Mouse (Mus musculus): Measurements from ENCODE around the gene Gne. TPM values are rescaled to one million over a fixed set of nuclear protein-coding genes. Genes with fewer than 3 reads are reported as not detected.

Gne gene
- polyA plus RNA-seq, 1 experiment from 2014 or later, result 23.6 TPM

DNA sequence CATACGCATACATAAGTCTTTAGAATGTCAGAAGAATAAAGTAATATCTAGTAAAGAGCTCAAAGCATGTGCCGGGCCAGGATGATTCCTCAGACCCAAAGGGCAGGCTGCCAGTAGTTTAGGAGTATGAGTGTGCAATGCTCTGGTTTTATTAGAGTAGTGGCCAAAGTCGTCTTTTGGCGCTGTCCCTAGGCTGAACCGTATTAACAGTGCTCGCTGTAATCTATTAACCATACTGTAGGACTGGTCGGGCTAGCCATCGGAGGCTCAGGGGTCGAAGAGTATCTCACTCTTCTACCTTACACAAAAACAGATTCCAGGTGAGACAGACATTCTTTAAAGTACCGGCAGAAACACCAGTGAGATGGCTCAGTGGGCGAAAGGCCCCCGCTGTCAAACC lies 67.2 kb downstream of the Gne start:
- WGBS, result 91% methylated on average over 12 of the region's 12 CpGs
- Histone ChIP-seq H3K36me3 (peaks cover 39% of the 10 kb centered on the region), H3K9ac (no peak overlapping the region), H3K27me3 (no peaks in the 10 kb centered on the region), H3K4me1 (peaks cover 31% of the 10 kb centered on the region), H3K9me3 (no peaks in the 10 kb centered on the region), H3K4me3 (no peak overlapping the region), H3K27ac (no peak overlapping the region), H3K4me2 (no peak overlapping the region)
- no peak for ATAC-seq (ENCODE audit: insufficient number of reproducible peaks, insufficient read depth, low FRiP score, low TSS enrichment, low read depth)

DNA sequence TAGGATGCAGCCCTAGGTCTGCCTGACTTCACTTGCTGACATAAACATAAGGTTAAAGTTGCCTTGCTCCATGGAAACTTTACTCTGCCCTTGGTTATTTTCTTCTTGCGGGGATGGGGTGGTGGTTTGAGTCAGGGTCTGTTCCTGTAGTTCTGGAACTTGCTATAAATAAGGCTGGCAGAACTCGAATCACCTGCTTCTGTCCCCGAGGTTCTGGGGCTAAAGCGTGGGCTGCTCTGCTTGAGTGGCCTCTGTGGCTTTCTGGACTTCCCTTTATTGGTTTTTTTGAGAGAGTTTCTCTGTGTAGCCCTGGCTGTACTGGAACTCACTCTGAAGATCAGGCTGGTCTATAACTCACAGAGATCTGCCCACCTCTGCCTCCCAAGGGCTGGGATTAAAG lies 67.9 kb downstream of the Gne start:
- 92% methylated on average over 4 of the region's 4 CpGs for WGBS

DNA sequence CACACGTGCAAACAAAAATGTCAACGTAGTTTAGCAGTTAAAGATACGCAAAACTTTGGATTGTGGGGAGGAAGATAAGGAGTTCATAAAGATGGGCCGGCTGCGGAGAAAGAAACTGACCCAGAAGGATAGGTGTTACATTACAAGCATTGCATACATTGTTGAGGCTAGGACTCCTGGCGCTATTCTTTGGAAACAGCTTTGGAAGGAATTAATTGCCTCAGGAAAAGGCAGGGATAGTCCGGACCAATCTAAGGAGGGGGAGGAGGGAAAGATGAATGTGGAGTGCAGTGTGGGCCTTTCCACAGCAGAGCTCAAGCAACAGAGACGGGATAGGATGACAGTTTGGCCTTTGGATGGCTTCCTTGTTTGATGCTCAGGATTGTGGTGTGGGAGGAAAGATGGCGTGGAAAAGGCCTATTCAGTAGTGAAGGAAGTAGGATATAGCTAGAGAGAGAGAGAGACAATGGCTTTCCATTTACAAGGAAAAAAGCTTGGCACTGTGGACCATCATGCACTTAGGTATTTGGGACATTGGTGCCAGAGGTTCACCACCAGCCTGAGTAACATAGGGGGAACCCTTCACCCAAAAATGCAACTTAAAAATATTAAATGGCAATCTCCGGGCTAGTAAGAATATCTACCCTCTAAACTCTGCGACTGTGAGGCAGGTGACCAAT lies 70.4 kb downstream of the Gne start:
- Histone ChIP-seq H3K9me3 (no peaks in the 10 kb centered on the region), H3K9ac (peak overlapping the region; percentile 92), H3K27me3 (no peaks in the 10 kb centered on the region), H3K4me3 (peak overlapping the region; percentile 61), H3K4me1 (peaks cover 31% of the 10 kb centered on the region), H3K27ac (no peak overlapping the region), H3K36me3 (peaks cover 7% of the 10 kb centered on the region), H3K4me2 (peak overlapping the region; percentile 89)
- no peak for ATAC-seq (ENCODE audit: insufficient number of reproducible peaks, insufficient read depth, low FRiP score, low TSS enrichment, low read depth)
- 26% methylated on average over 11 of the region's 11 CpGs for WGBS

More for the DNA sequence above, 67.9 kb downstream of the Gne start:
- Histone ChIP-seq H3K9me3 (no peaks in the 10 kb centered on the region), H3K4me3 (no peak overlapping the region), H3K27ac (no peak overlapping the region), H3K4me1 (peaks cover 31% of the 10 kb centered on the region), H3K27me3 (no peaks in the 10 kb centered on the region), H3K36me3 (peaks cover 32% of the 10 kb centered on the region), H3K9ac (no peak overlapping the region), H3K4me2 (no peak overlapping the region)
- ATAC-seq (ENCODE audit: insufficient number of reproducible peaks, insufficient read depth, low FRiP score, low TSS enrichment, low read depth), result no peak

DNA sequence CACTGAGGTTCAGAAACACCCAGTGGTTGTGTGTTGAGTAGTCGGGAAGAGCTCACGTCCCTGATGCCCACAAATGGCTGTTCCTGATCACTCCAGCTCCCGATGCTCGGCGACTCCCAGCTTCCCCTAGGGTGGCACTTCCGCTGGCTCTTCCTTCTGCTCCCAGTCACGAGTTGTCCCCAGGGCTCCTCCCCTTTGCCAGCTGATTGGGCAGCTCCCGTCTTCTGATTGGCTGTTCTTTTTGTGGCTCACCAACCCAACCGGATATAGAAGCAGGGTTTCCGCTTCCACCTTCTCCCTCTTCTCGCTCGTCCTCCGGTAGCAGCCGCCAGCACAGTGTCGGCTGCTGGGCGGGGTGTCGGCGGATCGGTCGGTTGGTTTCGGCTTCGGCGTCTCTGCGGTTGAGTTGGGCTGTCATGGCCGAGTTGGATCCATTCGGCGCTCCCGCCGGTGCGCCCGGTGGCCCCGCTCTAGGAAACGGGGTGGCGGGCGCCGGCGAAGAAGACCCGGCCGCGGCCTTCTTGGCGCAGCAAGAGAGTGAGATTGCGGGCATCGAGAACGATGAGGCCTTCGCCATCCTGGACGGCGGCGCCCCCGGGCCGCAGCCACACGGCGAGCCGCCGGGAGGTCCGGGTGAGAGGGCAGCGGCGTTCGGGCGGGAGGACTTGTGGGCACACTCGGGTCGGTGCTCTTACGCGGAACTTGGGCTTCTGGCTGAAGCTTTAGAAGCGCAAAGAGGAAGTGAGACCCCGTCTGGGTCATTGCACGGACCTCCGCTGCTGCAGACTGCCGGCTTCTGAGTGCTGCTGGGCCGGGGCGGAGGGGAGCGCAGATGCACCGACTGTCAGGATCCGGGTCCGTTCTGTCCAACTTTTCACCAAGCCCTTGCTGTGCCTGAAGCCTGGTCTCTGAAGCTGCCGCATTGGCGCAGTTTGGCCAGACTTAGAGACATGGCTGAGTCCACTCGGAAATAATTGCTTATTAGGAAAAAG lies 71.3 kb downstream of the Gne start:
- peak; percentile 96 for ATAC-seq (ENCODE audit: insufficient number of reproducible peaks, insufficient read depth, low FRiP score, low TSS enrichment, low read depth)
- peak overlapping the region; percentile 58 for H3K27ac ChIP-seq
- under 1% methylated on average over 77 of the region's 77 CpGs for WGBS
- peak overlapping the region; percentile 92 for H3K9ac ChIP-seq
- H3K4me2 ChIP-seq, result peak overlapping the region; percentile 89
- H3K4me3 ChIP-seq, result peak overlapping the region; percentile 61
- peaks cover 28% of the 10 kb centered on the region for H3K4me1 ChIP-seq
- H3K36me3 ChIP-seq, result peaks cover 3% of the 10 kb centered on the region; the same call in 1 of the 2 replicates
- H3K9me3 ChIP-seq, result no peaks in the 10 kb centered on the region
- H3K27me3 ChIP-seq, result no peaks in the 10 kb centered on the region

DNA sequence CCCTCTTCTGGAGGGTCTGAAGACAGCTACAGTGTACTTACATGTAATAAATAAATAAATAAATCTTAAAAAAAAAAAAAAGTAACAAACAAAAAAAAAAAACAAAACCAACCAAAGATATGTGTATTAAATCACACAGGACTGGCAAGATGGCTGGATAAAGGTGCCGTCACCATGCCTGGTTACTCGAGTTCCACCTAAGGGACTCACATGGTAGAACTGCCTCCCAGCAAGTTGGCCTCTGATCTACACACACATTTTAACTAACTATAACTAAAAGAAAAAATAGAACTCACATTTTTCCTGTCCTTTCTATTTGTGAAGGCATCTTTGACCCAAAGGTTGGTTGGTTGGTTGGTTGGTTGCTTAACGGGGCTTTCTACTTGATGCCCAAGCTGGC lies 72.2 kb downstream of the Gne start:
- Histone ChIP-seq H3K36me3 (0 out of 2 replicates have a peak, but pooled peaks cover 3% of the 10 kb centered on the region), H3K27ac (peak overlapping the region; percentile 58; the same call in 1 of the 2 replicates), H3K9me3 (no peaks in the 10 kb centered on the region), H3K4me3 (peak overlapping the region; percentile 61), H3K27me3 (no peaks in the 10 kb centered on the region), H3K9ac (peak overlapping the region; percentile 74), H3K4me2 (peak overlapping the region; percentile 89), H3K4me1 (peaks cover 28% of the 10 kb centered on the region)
- ATAC-seq (ENCODE audit: insufficient number of reproducible peaks, insufficient read depth, low FRiP score, low TSS enrichment, low read depth), result no peak
- whole genome bisulfite sequencing, result 83% methylated on average over 3 of the region's 3 CpGs

DNA sequence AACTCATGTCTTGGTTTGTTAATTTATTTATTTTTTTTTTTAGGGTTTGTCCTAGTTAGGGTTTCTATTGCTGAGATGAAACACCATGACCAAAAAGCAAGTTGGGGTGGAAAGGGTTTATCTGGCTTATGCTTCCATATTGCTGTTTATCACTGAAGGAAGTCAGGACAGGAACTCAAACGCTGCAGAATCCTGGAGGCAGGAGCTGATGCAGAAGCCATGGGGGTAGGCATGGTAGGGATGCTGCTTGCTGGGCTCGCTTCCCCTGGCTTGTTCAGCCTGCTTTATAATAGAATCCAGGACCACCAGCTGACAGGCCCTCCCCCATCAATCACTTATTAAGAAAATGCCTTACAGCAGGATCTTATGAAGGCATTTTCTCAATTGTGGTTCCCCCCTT lies 73.1 kb downstream of the Gne start:
- 36% methylated on average over 2 of the region's 2 CpGs for WGBS
- no peak overlapping the region for H3K27ac ChIP-seq
- 0 out of 2 replicates have a peak, but pooled peaks cover 3% of the 10 kb centered on the region for H3K36me3 ChIP-seq
- no peak overlapping the region for H3K4me2 ChIP-seq
- no peaks in the 10 kb centered on the region for H3K9me3 ChIP-seq
- no peaks in the 10 kb centered on the region for H3K27me3 ChIP-seq
- H3K4me3 ChIP-seq, result no peak overlapping the region
- ATAC-seq (ENCODE audit: insufficient number of reproducible peaks, insufficient read depth, low FRiP score, low TSS enrichment, low read depth), result no peak
- peaks cover 21% of the 10 kb centered on the region for H3K4me1 ChIP-seq
- no peak overlapping the region for H3K9ac ChIP-seq

DNA sequence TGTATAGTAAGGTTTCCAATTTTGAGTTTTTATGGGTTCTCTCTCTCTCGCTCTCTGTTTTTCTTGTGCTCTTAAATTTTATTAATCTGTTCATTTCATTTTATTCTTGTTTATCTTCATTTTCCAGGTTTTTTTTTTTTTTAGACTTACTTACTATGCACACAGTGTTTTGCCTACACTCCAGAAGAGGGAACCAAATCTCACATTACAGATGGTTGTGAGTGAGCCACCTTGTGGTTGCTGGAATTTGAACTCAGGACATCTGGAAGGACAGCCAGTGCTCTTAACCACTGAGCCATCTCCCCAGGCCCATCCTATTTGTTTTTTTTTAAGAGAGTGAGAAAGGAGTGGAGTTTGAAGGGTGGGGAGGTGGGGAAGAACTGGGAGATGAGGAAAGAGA lies 73.8 kb downstream of the Gne start:
- WGBS, result 100% methylated on average over 1 of the region's 1 CpGs
- ATAC-seq (ENCODE audit: insufficient number of reproducible peaks, insufficient read depth, low FRiP score, low TSS enrichment, low read depth), result no peak
- H3K4me3 ChIP-seq, result no peak overlapping the region
- no peaks in the 10 kb centered on the region for H3K27me3 ChIP-seq
- peaks cover 16% of the 10 kb centered on the region for H3K4me1 ChIP-seq
- H3K4me2 ChIP-seq, result no peak overlapping the region
- H3K9me3 ChIP-seq, result no peaks in the 10 kb centered on the region
- no peak overlapping the region for H3K9ac ChIP-seq
- H3K36me3 ChIP-seq, result no peaks in the 10 kb centered on the region
- H3K27ac ChIP-seq, result no peak overlapping the region

DNA sequence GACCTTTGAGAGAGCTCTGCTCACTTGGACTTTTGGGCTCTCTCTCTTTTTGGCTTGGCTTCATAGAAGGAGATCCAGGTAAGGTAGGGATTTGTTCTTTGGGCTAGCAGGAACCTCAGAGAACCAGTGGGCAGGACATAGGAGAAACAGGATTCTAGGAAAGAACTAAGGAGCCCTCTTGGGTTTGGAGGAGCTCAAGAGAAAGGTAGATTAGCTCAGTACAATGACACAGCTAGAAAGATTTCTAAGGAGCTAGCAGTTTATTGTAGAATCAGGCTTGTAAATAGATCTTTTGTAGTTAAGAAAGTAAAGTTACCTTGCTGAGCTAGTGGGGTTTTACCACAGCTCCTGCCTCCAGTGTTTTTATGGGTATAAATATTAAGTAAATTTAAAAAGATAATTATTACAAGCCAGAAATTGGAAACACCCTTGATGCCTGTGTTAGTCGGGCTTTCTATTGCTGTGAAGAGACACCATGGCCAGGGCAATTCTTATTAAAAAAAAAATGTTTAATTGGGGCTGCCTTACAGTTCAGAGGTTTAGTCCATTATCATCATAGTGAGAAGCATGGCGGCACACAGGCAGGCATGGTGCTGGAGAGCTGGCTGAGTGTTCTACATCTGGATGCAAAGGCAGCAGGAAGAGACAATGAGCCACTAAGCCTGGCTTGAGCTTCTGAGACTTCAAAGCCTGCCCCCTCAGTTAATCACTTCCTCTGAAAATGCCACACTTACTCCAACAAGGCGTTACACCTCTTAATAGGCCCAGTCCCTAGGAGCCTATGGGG lies 79.2 kb downstream of the Gne start:
- no peak overlapping the region for H3K9ac ChIP-seq
- H3K4me1 ChIP-seq, result no peaks in the 10 kb centered on the region
- H3K4me2 ChIP-seq, result no peak overlapping the region
- H3K27ac ChIP-seq, result no peak overlapping the region
- no peak overlapping the region for H3K4me3 ChIP-seq
- H3K36me3 ChIP-seq, result no peaks in the 10 kb centered on the region
- ATAC-seq (ENCODE audit: insufficient number of reproducible peaks, insufficient read depth, low FRiP score, low TSS enrichment, low read depth), result no peak
- WGBS, result 62% methylated on average over 3 of the region's 3 CpGs
- no peaks in the 10 kb centered on the region for H3K27me3 ChIP-seq
- H3K9me3 ChIP-seq, result no peaks in the 10 kb centered on the region

DNA sequence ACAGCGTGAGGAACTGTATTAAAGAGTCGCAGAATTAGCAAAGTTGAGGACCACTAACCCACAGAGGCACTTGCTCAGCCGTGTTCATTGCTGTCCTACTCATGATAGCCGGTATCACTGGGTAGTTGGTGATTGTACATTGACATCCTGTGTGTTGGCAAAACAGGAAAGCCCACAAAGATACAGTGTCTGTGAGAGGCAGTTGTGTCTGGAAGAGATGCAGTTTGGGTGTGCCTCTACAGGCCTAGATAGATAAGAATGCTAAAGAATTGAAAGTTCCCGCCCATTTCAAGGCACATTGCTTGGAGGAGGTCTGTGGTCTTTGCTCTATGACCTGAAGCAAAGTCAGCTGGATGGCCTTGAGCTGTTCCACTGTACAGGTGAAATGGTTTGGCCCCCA lies 79.9 kb downstream of the Gne start, which contains the start of gene Clta:
Clta (plus strand) TSS at position 327 of the 400 bp plus-strand sequence.
- WGBS, result 90% methylated on average over 5 of the region's 5 CpGs

DNA sequence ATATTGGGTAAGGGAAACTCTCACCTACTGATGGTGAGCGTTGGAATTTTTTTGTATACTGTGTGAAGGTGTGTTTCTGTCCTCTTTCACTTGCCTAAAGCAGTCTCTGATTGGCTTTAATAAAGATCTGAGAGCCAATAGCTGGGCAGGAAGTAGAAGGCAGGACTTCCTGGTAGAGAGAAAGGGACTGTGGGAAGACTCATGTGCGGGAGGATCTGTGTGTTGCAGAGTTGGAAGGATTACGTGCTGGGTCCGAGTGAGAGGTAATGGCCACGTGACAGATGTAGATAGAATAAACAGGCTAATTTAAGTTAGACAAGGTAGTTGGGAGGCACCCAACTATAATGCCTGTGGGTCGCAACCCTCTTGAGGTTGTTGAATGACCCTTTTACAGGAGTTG lies 80.4 kb downstream of the Gne start:
- Histone ChIP-seq H3K36me3 (no peaks in the 10 kb centered on the region), H3K9ac (no peak overlapping the region), H3K27ac (no peak overlapping the region), H3K4me1 (no peaks in the 10 kb centered on the region), H3K4me3 (no peak overlapping the region), H3K27me3 (no peaks in the 10 kb centered on the region), H3K9me3 (0 out of 2 replicates have a peak, but pooled peaks cover 3% of the 10 kb centered on the region), H3K4me2 (no peak overlapping the region)
- ATAC-seq (ENCODE audit: insufficient number of reproducible peaks, insufficient read depth, low FRiP score, low TSS enrichment, low read depth), result no peak
- WGBS, result 86% methylated on average over 6 of the region's 6 CpGs

More for the DNA sequence above, 79.9 kb downstream of the Gne start, which contains the start of gene Clta:
- Histone ChIP-seq H3K27ac (no peak within 1 kb of the TSS), H3K9me3 (no peaks in the 10 kb centered on the region), H3K4me2 (no peak within 1 kb of the TSS), H3K36me3 (no peaks in the 10 kb centered on the region), H3K9ac (no peak within 1 kb of the TSS), H3K27me3 (no peaks in the 10 kb centered on the region), H3K4me1 (no peaks in the 10 kb centered on the region), H3K4me3 (no peak within 1 kb of the TSS)
- ATAC-seq (ENCODE audit: insufficient number of reproducible peaks, insufficient read depth, low FRiP score, low TSS enrichment, low read depth), result no peak

DNA sequence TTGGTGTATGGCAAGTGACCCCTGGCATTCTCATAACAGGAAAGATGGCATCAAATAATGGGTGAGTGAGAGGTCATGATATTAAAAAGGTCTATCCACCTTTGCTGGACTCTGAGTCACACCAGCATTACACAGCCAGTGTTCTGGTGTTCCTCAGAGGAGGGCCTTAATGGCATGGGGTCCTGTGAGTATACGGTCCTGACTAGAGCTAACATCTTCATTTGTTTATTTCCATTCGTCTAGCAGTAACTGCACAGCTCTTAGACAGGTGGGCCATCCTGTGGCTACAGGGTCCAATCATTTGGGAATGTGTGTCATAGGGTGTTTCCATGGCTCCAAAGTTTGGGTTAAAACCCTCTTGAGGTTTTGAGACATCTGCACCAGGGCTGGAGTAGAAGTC lies 89.6 kb downstream of the Gne start:
- 0 out of 2 replicates have a peak, but pooled peaks cover 3% of the 10 kb centered on the region for H3K9me3 ChIP-seq
- H3K4me3 ChIP-seq, result no peak overlapping the region
- no peaks in the 10 kb centered on the region for H3K36me3 ChIP-seq
- no peak overlapping the region for H3K9ac ChIP-seq
- ATAC-seq (ENCODE audit: insufficient number of reproducible peaks, insufficient read depth, low FRiP score, low TSS enrichment, low read depth), result no peak
- no peak overlapping the region for H3K27ac ChIP-seq
- 69% methylated on average over 2 of the region's 2 CpGs for WGBS
- no peaks in the 10 kb centered on the region for H3K27me3 ChIP-seq
- H3K4me1 ChIP-seq, result no peaks in the 10 kb centered on the region
- H3K4me2 ChIP-seq, result no peak overlapping the region
